Mouse (Mus musculus) embryonic facial prominence, embryonic 15.5 days (tissue): ENCODE measurements around the gene Taf1. TPM values are rescaled to one million over a fixed set of nuclear protein-coding genes. Genes with fewer than 3 reads are reported as not detected.
"Not testable (repeated sequence)": the region's sequence is repeated elsewhere in the genome, so short reads cannot be mapped to it uniquely, and the experiment has no call there.

Experiments
- ATAC-seq: fragments of 200-750 bp; cut with Nextera tagmentation; 2 replicates; pipeline ENCODE4 v1.8.0; 2017; ENCODE audit warnings: low read depth, moderate TSS enrichment; ENCODE audit not compliant: insufficient number of reproducible peaks, low FRiP score, low TSS enrichment
- H3K27ac ChIP-seq: fragments of 300-500 bp; sonication (generic); replicated peaks from 2 replicates; pipeline ENCODE4 v1.5.1; 2015; ENCODE audit warnings: mild to moderate bottlenecking, inconsistent platforms
- H3K27me3 ChIP-seq: fragments of 300-500 bp; sonication (generic); 2 replicates; pipeline ENCODE4 v1.6.1; 2015; ENCODE audit warnings: inconsistent platforms
- H3K36me3 ChIP-seq: fragments of 300-500 bp; sonication (generic); 2 replicates; pipeline ENCODE4 v1.6.1; 2015; ENCODE audit warnings: mild to moderate bottlenecking, inconsistent platforms
- H3K4me1 ChIP-seq: fragments of 300-500 bp; sonication (generic); 2 replicates; pipeline ENCODE4 v1.6.1; 2015; ENCODE audit warnings: inconsistent platforms
- H3K4me2 ChIP-seq: fragments of 300-500 bp; sonication (generic); replicated peaks from 2 replicates; pipeline ENCODE4 v1.6.1; 2015; ENCODE audit warnings: mild to moderate bottlenecking, inconsistent platforms
- H3K4me3 ChIP-seq: fragments of 300-500 bp; sonication (generic); replicated peaks from 2 replicates; pipeline ENCODE4 v1.5.1; 2015; ENCODE audit warnings: mild to moderate bottlenecking, inconsistent platforms
- H3K9ac ChIP-seq: fragments of 300-500 bp; sonication (generic); 2 replicates; pipeline ENCODE4 v1.6.1; 2015; ENCODE audit warnings: inconsistent platforms
- H3K9me3 ChIP-seq: fragments of 300-500 bp; sonication (generic); replicated peaks from 2 replicates; pipeline ENCODE4 v1.6.1; 2016; ENCODE audit warnings: inconsistent platforms
- WGBS: fragments of 180-500 bp; shearing (Covaris S2); methylation state at CpG from one replicate; pipeline ENCODE4 v1.1.7; 2015; 5-methylcytosine and 5-hydroxymethylcytosine counted together
- polyA plus RNA-seq: library from polyadenylated mRNA; unstranded; fragments of >200 nt; fragmentation: Nextera tagmentation; extraction: Ambion mirVana; gene quantifications from 2 replicates; pipeline ENCODE4 v1.2.1, GENCODE M21; 2015

Taf1 gene
- 11.6 and 11.8 TPM in 2 replicates for polyA plus RNA-seq

DNA sequence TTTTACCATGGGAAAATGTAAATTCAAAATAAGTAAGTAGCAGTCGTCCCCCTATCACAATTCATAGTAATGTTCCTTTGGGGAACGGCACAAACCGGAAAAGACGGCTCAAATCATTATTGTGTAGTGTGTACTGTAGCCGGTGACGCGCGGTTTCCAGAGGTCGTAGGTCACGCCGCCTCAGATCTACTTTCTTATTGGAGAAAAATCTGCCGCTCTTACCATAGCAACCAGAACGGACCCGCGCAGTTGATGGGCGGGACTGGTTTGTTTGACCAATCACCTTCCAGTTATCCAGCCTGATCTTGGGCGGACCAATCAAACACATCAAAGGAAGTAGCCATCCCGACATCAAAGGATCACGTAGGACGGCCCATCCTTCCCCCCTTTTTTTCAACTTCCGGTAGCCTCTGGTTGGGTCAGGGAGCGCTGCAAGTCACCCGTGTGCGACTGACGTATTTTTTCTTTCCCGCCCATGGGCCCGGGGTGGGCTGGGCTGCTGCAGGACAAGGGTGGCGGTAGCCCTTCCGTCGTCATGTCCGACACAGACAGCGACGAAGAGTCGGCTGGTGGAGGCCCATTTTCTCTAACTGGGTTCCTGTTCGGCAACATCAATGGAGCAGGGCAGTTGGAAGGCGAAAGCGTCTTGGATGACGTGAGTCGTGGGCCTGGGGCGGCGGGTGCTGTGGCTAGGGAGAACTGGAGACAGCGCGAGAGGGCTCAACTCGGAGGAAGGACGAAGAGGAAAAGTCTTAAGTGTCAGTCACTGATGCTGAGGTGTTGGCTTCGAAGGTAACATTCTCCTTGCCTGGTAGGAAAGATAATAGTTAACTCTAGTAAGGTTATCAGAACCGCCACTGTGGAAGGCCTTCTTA, at the start of gene Taf1:
Taf1 (plus strand) TSS at position 388 of the 875 bp plus-strand sequence.
- peak within 1 kb of the TSS; percentile 44 for H3K4me2 ChIP-seq
- H3K9me3 ChIP-seq = no peaks in the 10 kb centered on the region
- WGBS = 14% methylated on average over 47 of the region's 47 CpGs
- ATAC-seq = peak; percentile 99
- peak within 1 kb of the TSS; percentile 53 for H3K9ac ChIP-seq
- H3K27me3 ChIP-seq = no peaks in the 10 kb centered on the region
- H3K27ac ChIP-seq = peak within 1 kb of the TSS; percentile 58
- H3K4me3 ChIP-seq = peak within 1 kb of the TSS; percentile 59
- H3K4me1 ChIP-seq = no peaks in the 10 kb centered on the region
- peaks cover 7% of the 10 kb centered on the region; the same call in 1 of the 2 replicates for H3K36me3 ChIP-seq

DNA sequence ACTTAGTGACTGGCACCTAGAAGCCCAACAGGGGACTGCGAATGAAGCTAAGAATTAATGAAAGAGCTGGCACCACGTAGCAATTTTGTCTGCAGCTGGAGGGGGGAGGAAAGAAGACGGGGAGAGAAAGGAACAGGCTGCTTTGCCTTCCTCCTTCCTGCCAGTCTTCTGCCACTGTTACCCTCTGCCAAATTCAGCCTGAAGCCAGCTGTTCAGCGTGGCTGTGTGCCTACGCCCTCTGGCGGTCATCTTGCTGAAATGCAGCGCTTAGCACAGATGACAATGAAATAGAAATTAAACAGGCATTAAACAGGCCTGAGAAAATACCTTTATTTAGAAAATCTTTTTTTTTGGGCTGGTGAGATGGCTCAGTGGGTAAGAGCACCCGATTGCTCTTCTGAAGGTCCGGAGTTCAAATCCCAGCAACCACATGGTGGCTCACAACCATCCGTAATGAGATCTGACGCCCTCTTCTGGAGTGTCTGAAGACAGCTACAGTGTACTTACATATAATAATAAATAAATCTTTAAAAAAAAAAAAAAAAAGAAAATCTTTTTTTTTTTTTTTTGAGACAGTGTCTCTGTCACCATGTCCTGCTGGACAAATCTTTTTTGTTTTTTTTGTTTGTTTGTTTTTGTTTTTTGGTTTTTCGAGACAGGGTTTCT, 45.9 kb upstream of the Taf1 start:
- H3K9ac ChIP-seq, ATAC-seq, H3K4me2 ChIP-seq, H3K4me1 ChIP-seq, H3K9me3 ChIP-seq, H3K27me3 ChIP-seq, H3K27ac ChIP-seq, H3K36me3 ChIP-seq, H3K4me3 ChIP-seq: not testable (repeated sequence)
- WGBS = 19% methylated on average over 10 of the region's 12 CpGs

- no peaks in the 10 kb centered on the region for H3K4me1 ChIP-seq
- H3K4me3 ChIP-seq = no peak overlapping the region
- H3K9ac ChIP-seq = no peak overlapping the region
- no peaks in the 10 kb centered on the region for H3K27me3 ChIP-seq
- ATAC-seq = no peak
- no peak overlapping the region for H3K27ac ChIP-seq
- H3K4me2 ChIP-seq = no peak overlapping the region
- H3K9me3 ChIP-seq = no peaks in the 10 kb centered on the region
- WGBS = 16% methylated on average over 3 of the region's 3 CpGs
- H3K36me3 ChIP-seq = no peaks in the 10 kb centered on the region
Observed at GRCm38 (mm10) chrX:101504636-101505035, 27.9 kb upstream of the Taf1 start.

GRCm38 (mm10) chrX:101515710-101516109, 16.8 kb upstream of the Taf1 start:
- 14% methylated on average over 2 of the region's 2 CpGs for WGBS
- Histone ChIP-seq H3K27me3 (no peaks in the 10 kb centered on the region), H3K36me3 (no peaks in the 10 kb centered on the region), H3K9me3 (no peaks in the 10 kb centered on the region), H3K27ac (no peak overlapping the region), H3K4me3 (no peak overlapping the region), H3K9ac (no peak overlapping the region), H3K4me2 (no peak overlapping the region), H3K4me1 (no peaks in the 10 kb centered on the region)
- ATAC-seq = no peak

DNA sequence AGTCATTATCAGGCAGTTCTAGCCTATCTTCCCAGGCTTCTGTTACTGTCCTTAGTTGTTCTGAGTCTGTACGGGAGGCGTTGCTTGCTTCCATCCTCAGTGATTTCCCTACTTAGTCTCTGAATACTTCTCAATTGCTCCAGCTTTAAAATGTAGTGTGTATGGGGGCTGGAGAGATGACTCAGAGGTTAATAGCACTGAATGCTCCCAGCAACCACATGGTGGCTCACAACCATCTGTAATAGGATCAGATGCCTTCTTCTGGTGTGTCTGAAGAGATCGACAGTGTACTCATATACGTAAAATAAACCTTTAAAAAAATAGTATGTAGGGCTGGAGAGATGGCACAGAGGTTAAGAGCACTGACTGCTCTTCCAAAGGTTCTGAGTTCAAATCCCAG, 14.5 kb upstream of the Taf1 start:
- Histone ChIP-seq H3K4me2 (no peak overlapping the region), H3K9ac (no peak overlapping the region), H3K4me3 (no peak overlapping the region), H3K27me3 (no peaks in the 10 kb centered on the region), H3K9me3 (no peaks in the 10 kb centered on the region), H3K27ac (no peak overlapping the region), H3K36me3 (no peaks in the 10 kb centered on the region), H3K4me1 (no peaks in the 10 kb centered on the region)
- no peak for ATAC-seq
- 88% methylated on average over 4 of the region's 4 CpGs for WGBS

DNA sequence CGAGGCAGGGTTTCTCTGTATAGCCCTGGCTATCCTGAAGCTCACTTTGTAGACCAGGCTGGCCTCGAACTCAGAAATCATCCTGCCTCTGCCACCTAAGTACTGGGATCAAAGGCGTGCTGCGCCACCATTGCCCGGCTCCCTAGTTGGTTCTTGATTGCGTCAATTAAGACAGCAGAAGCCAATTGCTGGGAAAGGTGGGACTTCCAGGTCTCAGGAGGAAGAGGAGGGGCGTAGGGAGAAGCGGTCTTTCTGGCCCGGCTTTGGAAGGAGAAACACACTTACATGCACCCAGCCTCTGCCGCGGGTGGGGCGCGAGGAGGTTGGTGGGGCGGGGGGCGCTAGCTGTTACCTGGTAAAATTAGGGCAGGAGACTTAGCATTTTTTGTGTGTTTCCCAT, 10.5 kb upstream of the Taf1 start:
- WGBS = 82% methylated on average over 15 of the region's 15 CpGs
- Histone ChIP-seq H3K9ac (no peak overlapping the region), H3K4me3 (no peak overlapping the region), H3K4me1 (no peaks in the 10 kb centered on the region), H3K27me3 (no peaks in the 10 kb centered on the region), H3K4me2 (no peak overlapping the region), H3K27ac (no peak overlapping the region), H3K9me3 (no peaks in the 10 kb centered on the region), H3K36me3 (no peaks in the 10 kb centered on the region)
- no peak for ATAC-seq

GRCm38 (mm10) chrX:101527356-101527755, 5.2 kb upstream of the Taf1 start:
- no peak overlapping the region for H3K27ac ChIP-seq
- no peak overlapping the region for H3K4me2 ChIP-seq
- H3K9ac ChIP-seq = no peak overlapping the region
- H3K4me3 ChIP-seq = peak overlapping the region; percentile 8; the same call in 1 of the 2 replicates
- no peaks in the 10 kb centered on the region for H3K9me3 ChIP-seq
- no peak for ATAC-seq
- H3K4me1 ChIP-seq = no peaks in the 10 kb centered on the region
- no peaks in the 10 kb centered on the region for H3K27me3 ChIP-seq
- H3K36me3 ChIP-seq = no peaks in the 10 kb centered on the region
- WGBS = 47% methylated on average over 9 of the region's 9 CpGs

DNA sequence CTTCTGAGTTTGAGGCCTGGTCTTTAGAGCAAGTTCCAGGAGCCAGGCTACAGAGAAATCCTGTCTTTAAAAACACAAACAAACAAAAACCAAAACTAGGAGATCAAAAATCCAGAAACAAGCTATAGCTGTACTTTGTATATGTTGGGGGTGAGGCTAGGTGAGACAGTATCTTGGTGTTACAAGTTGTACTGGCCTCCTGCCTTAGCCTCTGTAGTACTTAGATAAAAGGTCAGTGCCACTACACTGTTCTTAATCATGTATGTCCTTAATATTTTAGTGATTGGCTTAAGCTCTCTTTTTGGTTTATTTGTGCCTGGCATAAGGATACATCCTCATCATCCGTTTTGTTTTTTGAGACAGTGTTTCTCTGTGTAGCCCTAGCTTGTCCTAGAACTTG, 52.9 kb downstream of the Taf1 start:
- H3K9me3 ChIP-seq = no peaks in the 10 kb centered on the region
- H3K9ac ChIP-seq = no peak overlapping the region
- H3K27me3 ChIP-seq = no peaks in the 10 kb centered on the region
- 0 out of 2 replicates have a peak, but pooled peaks cover under 1% of the 10 kb centered on the region for H3K36me3 ChIP-seq
- no peak for ATAC-seq
- H3K4me2 ChIP-seq = no peak overlapping the region
- WGBS = 76% methylated on average over 1 of the region's 1 CpGs
- no peaks in the 10 kb centered on the region for H3K4me1 ChIP-seq
- H3K4me3 ChIP-seq = no peak overlapping the region
- no peak overlapping the region for H3K27ac ChIP-seq

- no peak for ATAC-seq
- Histone ChIP-seq H3K9me3 (no peaks in the 10 kb centered on the region), H3K9ac (no peak overlapping the region), H3K4me3 (no peak overlapping the region), H3K27me3 (no peaks in the 10 kb centered on the region), H3K4me1 (no peaks in the 10 kb centered on the region), H3K27ac (no peak overlapping the region), H3K36me3 (no peaks in the 10 kb centered on the region), H3K4me2 (no peak overlapping the region)
- WGBS = 64% methylated on average over 3 of the region's 3 CpGs
Observed at GRCm38 (mm10) chrX:101616183-101616582, 83.6 kb downstream of the Taf1 start.

DNA sequence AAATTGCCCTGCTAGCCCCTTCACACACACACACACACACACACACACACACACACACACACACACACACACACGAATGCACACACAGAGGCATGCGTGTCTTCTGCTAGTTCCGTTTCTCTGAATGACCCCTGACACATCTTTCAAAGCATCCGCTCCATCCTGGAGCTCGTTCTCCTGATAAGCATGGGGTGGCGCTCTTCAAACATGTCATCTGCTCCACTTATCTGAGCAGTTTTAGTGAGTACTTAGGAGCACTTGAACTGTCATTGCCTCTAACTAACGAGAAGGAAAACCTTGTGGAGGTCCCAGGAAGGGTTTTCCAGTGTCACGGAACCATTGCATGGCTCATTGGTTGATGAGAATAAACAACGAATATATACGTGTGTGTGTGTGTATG, 85.4 kb downstream of the Taf1 start:
- no peaks in the 10 kb centered on the region for H3K4me1 ChIP-seq
- H3K9me3 ChIP-seq = no peaks in the 10 kb centered on the region
- no peak overlapping the region for H3K4me3 ChIP-seq
- no peaks in the 10 kb centered on the region; the same call in 1 of the 2 replicates for H3K27me3 ChIP-seq
- 75% methylated on average over 10 of the region's 10 CpGs for WGBS
- ATAC-seq = no peak
- no peaks in the 10 kb centered on the region for H3K36me3 ChIP-seq
- H3K4me2 ChIP-seq = no peak overlapping the region
- H3K9ac ChIP-seq = no peak overlapping the region
- H3K27ac ChIP-seq = no peak overlapping the region

GRCm38 (mm10) chrX:101620317-101620716, 87.8 kb downstream of the Taf1 start:
- H3K9me3 ChIP-seq = no peaks in the 10 kb centered on the region
- H3K27me3 ChIP-seq = no peaks in the 10 kb centered on the region; the same call in 1 of the 2 replicates
- H3K27ac ChIP-seq = no peak overlapping the region
- no peak overlapping the region for H3K9ac ChIP-seq
- 66% methylated on average over 6 of the region's 6 CpGs for WGBS
- no peak for ATAC-seq
- H3K4me3 ChIP-seq = no peak overlapping the region
- no peak overlapping the region for H3K4me2 ChIP-seq
- no peaks in the 10 kb centered on the region for H3K36me3 ChIP-seq
- no peaks in the 10 kb centered on the region for H3K4me1 ChIP-seq
